Mouse (Mus musculus): ENCODE measurements around the gene Smcr8. TPM values are rescaled to one million over a fixed set of nuclear protein-coding genes. Genes with fewer than 3 reads are reported as not detected.

Smcr8 gene
- total RNA-seq (2021): 10 to 100 TPM; 23.7 to 24.9 TPM
- long read RNA-seq, experiment 1, partial matches to known transcripts: 0 of 1 reads
- long read RNA-seq, experiment 1, other reads (novel, unspliced or antisense): 1 of 1 reads
- long read RNA-seq, experiment 2: 0 reads

- DNase-seq: peak; percentile 86 to 88
Observed at GRCm38 (mm10) chr11:60776829-60777740, at the start of gene Smcr8, which contains the start of gene Top3a. Gene Smcr8, plus strand, starts transcription at chr11:60777524. Gene Top3a, minus strand, starts transcription at chr11:60777365.

- peak; percentile 97 for DNase-seq
Observed at GRCm38 (mm10) chr11:60728260-60728761, 49.0 kb upstream of the Smcr8 start, which contains the start of gene Mief2. Gene Mief2, plus strand, starts transcription at chr11:60728398.

GRCm38 (mm10) chr11:60729217-60729641 is 48.1 kb upstream of the Smcr8 start:
- DNase-seq: peak; percentile 64 to 75

GRCm38 (mm10) chr11:60730169-60730568 is 47.2 kb upstream of the Smcr8 start:
- no peak for DNase-seq

- DNase-seq: no peak
Observed at GRCm38 (mm10) chr11:60731251-60731650, 46.1 kb upstream of the Smcr8 start.

GRCm38 (mm10) chr11:60734206-60734605 is 43.1 kb upstream of the Smcr8 start:
- peak; percentile 54 to 55 for DNase-seq

- DNase-seq: no peak
Observed at GRCm38 (mm10) chr11:60735191-60735590, 42.1 kb upstream of the Smcr8 start.

- DNase-seq: peak in 1 of 2 experiments; percentile 43
Observed at GRCm38 (mm10) chr11:60736491-60736890, 40.8 kb upstream of the Smcr8 start.

GRCm38 (mm10) chr11:60737450-60737849 is 39.9 kb upstream of the Smcr8 start:
- no peak for DNase-seq

GRCm38 (mm10) chr11:60740321-60740720 is 37.0 kb upstream of the Smcr8 start:
- no peak for DNase-seq

- no peak for DNase-seq
Observed at GRCm38 (mm10) chr11:60755570-60755969, 21.8 kb upstream of the Smcr8 start.

- no peak for DNase-seq
Observed at GRCm38 (mm10) chr11:60761681-60762080, 15.6 kb upstream of the Smcr8 start.

- no peak for DNase-seq
Observed at GRCm38 (mm10) chr11:60766969-60767368, 10.4 kb upstream of the Smcr8 start.

GRCm38 (mm10) chr11:60769322-60769721 is 8.0 kb upstream of the Smcr8 start:
- DNase-seq: no peak

GRCm38 (mm10) chr11:60770776-60771175 is 6.5 kb upstream of the Smcr8 start:
- no peak for DNase-seq

- DNase-seq: no peak
Observed at GRCm38 (mm10) chr11:60772161-60772560, 5.2 kb upstream of the Smcr8 start.

- DNase-seq: no peak
Observed at GRCm38 (mm10) chr11:60774158-60774689, 3.1 kb upstream of the Smcr8 start.

- no peak for DNase-seq
Observed at GRCm38 (mm10) chr11:60774841-60775240, 2.5 kb upstream of the Smcr8 start.

- no peak for DNase-seq
Observed at GRCm38 (mm10) chr11:60775578-60775977, 1.7 kb upstream of the Smcr8 start.

GRCm38 (mm10) chr11:60776107-60776828 is 1.1 kb upstream of the Smcr8 start:
- no peak for DNase-seq

GRCm38 (mm10) chr11:60777801-60778370 is 562 bp downstream of the Smcr8 start:
- no peak for DNase-seq

- no peak for DNase-seq
Observed at GRCm38 (mm10) chr11:60779673-60780189, 2.4 kb downstream of the Smcr8 start.
